Mouse (Mus musculus) lung, embryonic 14.5 days (tissue): ENCODE measurements around the gene Secisbp2. TPM values are rescaled to one million over a fixed set of nuclear protein-coding genes. Genes with fewer than 3 reads are reported as not detected.
A peak's percentile ranks its signal among the peaks of the same experiment; 100 is the strongest.

ENCODE experiments used
- ATAC-seq: fragments of 200-750 bp; cut with Nextera tagmentation; 2 replicates; pipeline ENCODE4 v1.8.0; 2017; ENCODE audit warnings: mild to moderate bottlenecking, moderate TSS enrichment, moderate library complexity; ENCODE audit not compliant: insufficient read depth
- DNase-seq: peaks from one replicate; pipeline ENCODE4 v3.0.0-alpha.2; 2015
- H3K27ac ChIP-seq: fragments of 300-500 bp; sonication (generic); 2 replicates; pipeline ENCODE4 v1.5.1; 2014; ENCODE audit warnings: low read depth, mild to moderate bottlenecking, moderate library complexity
- H3K27me3 ChIP-seq: fragments of 300-500 bp; sonication (generic); 2 replicates; pipeline ENCODE4 v1.6.1; 2014; ENCODE audit warnings: low read length, control low read depth; ENCODE audit not compliant: insufficient read depth
- H3K36me3 ChIP-seq: fragments of 300-500 bp; sonication (generic); 2 replicates; pipeline ENCODE4 v1.6.1; 2014; ENCODE audit warnings: control low read depth; ENCODE audit not compliant: insufficient read depth
- H3K4me1 ChIP-seq: fragments of 300-500 bp; sonication (generic); 2 replicates; pipeline ENCODE4 v1.6.1; 2014; ENCODE audit warnings: antibody characterized with exemption, control low read depth; ENCODE audit not compliant: insufficient read depth
- H3K4me2 ChIP-seq: fragments of 300-500 bp; sonication (generic); 2 replicates; pipeline ENCODE4 v1.6.1; 2014; ENCODE audit warnings: mild to moderate bottlenecking
- H3K4me3 ChIP-seq: fragments of 300-500 bp; sonication (generic); 2 replicates; pipeline ENCODE4 v1.5.1; 2014; ENCODE audit warnings: low read depth, low read length
- H3K9ac ChIP-seq: fragments of 300-500 bp; sonication (generic); 2 replicates; pipeline ENCODE4 v1.6.1; 2014
- H3K9me3 ChIP-seq: fragments of 300-500 bp; sonication (generic); 2 replicates; pipeline ENCODE4 v1.6.1; 2016; ENCODE audit warnings: low read depth, low read length, control low read depth
- CTCF ChIP-seq: IDR thresholded peaks from 2 replicates; pipeline ENCODE4 v1.5.1; 2016; ENCODE audit warnings: antibody characterized with exemption, low read depth
- WGBS: fragments of 180-500 bp; shearing (Covaris S2); extraction: QIAGEN DNeasy Blood & Tissue Kit; methylation state at CpG from one replicate; pipeline ENCODE4 v1.1.7; 2014; 5-methylcytosine and 5-hydroxymethylcytosine counted together
- polyA plus RNA-seq: library from polyadenylated mRNA; unstranded; fragments of >200 nt; fragmentation: Nextera tagmentation; extraction: Ambion mirVana; gene quantifications from 2 replicates; pipeline ENCODE4 v1.2.1, GENCODE M21; 2014

The Secisbp2 gene
- polyA plus RNA-seq: 26.1 and 31.3 TPM in 2 replicates

DNA sequence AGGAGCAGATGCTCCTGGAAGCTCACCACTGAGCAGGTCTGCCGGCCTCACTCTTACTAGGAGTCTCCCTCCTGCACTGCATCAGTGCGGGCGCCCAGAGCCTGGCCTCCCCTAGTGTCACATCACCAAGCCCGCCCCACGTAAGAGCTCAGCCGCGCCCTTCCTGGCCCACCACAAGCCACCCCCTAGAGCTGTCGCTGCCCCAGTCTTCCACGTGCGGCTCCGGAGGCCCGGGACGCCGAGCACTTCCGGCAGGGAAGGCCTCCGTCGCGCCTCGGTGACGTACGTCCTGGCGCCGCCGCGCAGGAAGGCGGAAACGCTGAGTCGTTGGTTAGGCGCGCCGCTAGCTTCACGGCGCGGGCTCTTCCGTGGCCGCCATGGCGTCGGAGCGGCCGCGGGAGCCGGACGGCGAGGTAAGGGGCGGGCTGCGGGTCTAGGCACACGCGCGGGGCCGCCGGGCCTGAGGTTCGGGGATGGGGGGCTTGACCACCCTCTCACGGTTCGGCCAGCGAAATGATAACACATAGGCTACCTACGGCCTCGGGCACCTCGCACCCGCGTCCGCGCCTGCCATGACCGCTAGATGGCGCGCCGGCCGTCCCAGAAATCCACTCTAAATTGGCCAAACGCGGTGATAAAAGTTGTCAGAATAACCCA is at the start of gene Secisbp2:
TSS of gene Secisbp2 (plus strand) at position 290 of the 657 bp plus-strand sequence.
- H3K9ac ChIP-seq: peak within 1 kb of the TSS; percentile 80
- peak within 1 kb of the TSS; percentile 79 for H3K27ac ChIP-seq
- DNase-seq: peak; percentile 97
- under 1% methylated on average over 69 of the region's 69 CpGs for WGBS
- peak; percentile 96 for ATAC-seq
- H3K4me3 ChIP-seq: peak within 1 kb of the TSS; percentile 72
- no peaks in the 10 kb centered on the region for H3K27me3 ChIP-seq
- peaks cover 17% of the 10 kb centered on the region for H3K4me1 ChIP-seq
- peaks cover 55% of the 10 kb centered on the region for H3K36me3 ChIP-seq
- H3K4me2 ChIP-seq: peak within 1 kb of the TSS; percentile 76
- no peaks in the 10 kb centered on the region for H3K9me3 ChIP-seq
- TF ChIP-seq CTCF: peak; percentile 92

- H3K4me1 ChIP-seq: no peaks in the 10 kb centered on the region
- H3K36me3 ChIP-seq: no peaks in the 10 kb centered on the region
- 46% methylated on average over 8 of the region's 8 CpGs for WGBS
- H3K27ac ChIP-seq: no peak overlapping the region
- no peak for DNase-seq
- peak overlapping the region; percentile 58 for H3K4me2 ChIP-seq
- TF ChIP-seq CTCF: no peak
- no peak overlapping the region for H3K4me3 ChIP-seq
- peak; percentile 12; the same call in 1 of the 2 replicates for ATAC-seq
- H3K9me3 ChIP-seq: no peaks in the 10 kb centered on the region
- no peak overlapping the region for H3K9ac ChIP-seq
- no peaks in the 10 kb centered on the region for H3K27me3 ChIP-seq
These were observed 48.7 kb upstream of the Secisbp2 start for GRCm38 (mm10) chr13:51602764-51603163.

- no peak overlapping the region for H3K9ac ChIP-seq
These were observed 48.1 kb upstream of the Secisbp2 start for GRCm38 (mm10) chr13:51603221-51603893.

DNA sequence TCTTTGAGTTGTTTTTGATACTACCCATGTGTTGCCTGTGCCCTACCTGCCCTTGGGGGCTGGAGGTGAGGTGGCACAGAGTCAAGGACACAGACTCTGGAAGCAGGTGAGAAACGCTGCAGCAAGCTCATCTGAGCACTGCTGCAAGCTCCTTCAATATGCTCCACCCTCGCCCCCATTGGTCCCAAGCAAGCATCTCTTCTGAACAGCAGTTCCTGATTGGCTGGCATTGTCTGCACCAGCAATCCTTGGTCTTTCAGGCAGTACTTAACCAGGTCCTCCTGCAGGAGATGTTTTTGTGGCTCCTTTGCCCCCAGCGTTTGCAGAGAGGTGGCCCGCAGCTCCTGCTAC is 47.6 kb upstream of the Secisbp2 start:
- H3K9me3 ChIP-seq: no peaks in the 10 kb centered on the region
- H3K36me3 ChIP-seq: no peaks in the 10 kb centered on the region
- 35% methylated on average over 4 of the region's 4 CpGs for WGBS
- ATAC-seq (peak; percentile 16; the same call in 1 of the 2 replicates), DNase-seq (no peak)
- no peaks in the 10 kb centered on the region for H3K27me3 ChIP-seq
- H3K4me1 ChIP-seq: no peaks in the 10 kb centered on the region
- H3K4me3 ChIP-seq: no peak overlapping the region
- H3K27ac ChIP-seq: no peak overlapping the region
- H3K9ac ChIP-seq: no peak overlapping the region
- no peak for TF ChIP-seq CTCF
- peak overlapping the region; percentile 58 for H3K4me2 ChIP-seq

More at GRCm38 (mm10) chr13:51603221-51603893, 48.1 kb upstream of the Secisbp2 start:
- Histone ChIP-seq H3K36me3 (no peaks in the 10 kb centered on the region), H3K4me1 (no peaks in the 10 kb centered on the region), H3K27ac (no peak overlapping the region), H3K4me3 (peak overlapping the region; percentile 25; the same call in 1 of the 2 replicates), H3K27me3 (no peaks in the 10 kb centered on the region), H3K4me2 (peak overlapping the region; percentile 58), H3K9me3 (no peaks in the 10 kb centered on the region)
- peak; percentile 93 for ATAC-seq
- no peak for TF ChIP-seq CTCF
- DNase-seq: peak; percentile 84
- 8% methylated on average over 16 of the region's 16 CpGs for WGBS

- 95% methylated on average over 7 of the region's 7 CpGs for WGBS
- H3K27me3 ChIP-seq: no peaks in the 10 kb centered on the region
- no peak overlapping the region for H3K9ac ChIP-seq
- ATAC-seq (no peak), DNase-seq (no peak)
- H3K4me2 ChIP-seq: no peak overlapping the region
- peak; percentile 18; the same call in 1 of the 2 replicates for TF ChIP-seq CTCF
- H3K4me3 ChIP-seq: no peak overlapping the region
- H3K36me3 ChIP-seq: no peaks in the 10 kb centered on the region
- H3K4me1 ChIP-seq: 0 out of 2 replicates have a peak, but pooled peaks cover 3% of the 10 kb centered on the region
- H3K27ac ChIP-seq: no peak overlapping the region
- no peaks in the 10 kb centered on the region for H3K9me3 ChIP-seq
These were observed 42.3 kb upstream of the Secisbp2 start for GRCm38 (mm10) chr13:51609231-51609630.

- TF ChIP-seq CTCF: no peak
- DNase-seq (peak; percentile 48), ATAC-seq (0 out of 2 replicates have a peak, but pooled peaks have one; percentile 24)
- Histone ChIP-seq H3K27me3 (no peaks in the 10 kb centered on the region), H3K36me3 (no peaks in the 10 kb centered on the region), H3K9ac (no peak overlapping the region), H3K9me3 (no peaks in the 10 kb centered on the region), H3K27ac (peak overlapping the region; percentile 3), H3K4me1 (0 out of 2 replicates have a peak, but pooled peaks cover 3% of the 10 kb centered on the region), H3K4me2 (peak overlapping the region; percentile 37), H3K4me3 (no peak overlapping the region)
- WGBS: 8% methylated on average over 9 of the region's 9 CpGs
These were observed 40.4 kb upstream of the Secisbp2 start for GRCm38 (mm10) chr13:51611060-51611459.

DNA sequence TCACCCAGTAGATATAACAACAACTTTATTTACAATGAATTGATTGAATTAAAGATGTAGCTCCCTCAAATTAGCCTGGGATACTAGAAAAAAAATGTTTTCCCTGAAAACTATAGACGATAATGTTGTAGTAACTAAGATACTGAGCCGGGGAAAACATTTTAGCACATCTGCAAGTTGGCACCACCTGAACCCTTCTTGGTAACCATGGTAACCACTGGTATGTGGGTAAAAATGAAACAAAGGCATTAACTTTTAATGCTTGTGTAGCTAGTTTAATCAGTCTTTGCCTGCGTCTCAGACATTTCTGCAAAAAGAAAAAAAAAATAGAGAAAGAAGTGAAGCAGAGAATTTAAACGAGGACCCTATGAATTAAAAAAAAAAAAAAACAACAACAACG is 40.0 kb upstream of the Secisbp2 start:
- peak; percentile 28 for DNase-seq
- H3K27ac ChIP-seq: no peak overlapping the region; the same call in 1 of the 2 replicates
- 0 out of 2 replicates have a peak, but pooled peaks cover 3% of the 10 kb centered on the region for H3K4me1 ChIP-seq
- peak overlapping the region; percentile 37 for H3K4me2 ChIP-seq
- no peak overlapping the region for H3K4me3 ChIP-seq
- no peaks in the 10 kb centered on the region for H3K9me3 ChIP-seq
- 41% methylated on average over 5 of the region's 5 CpGs for WGBS
- ATAC-seq: no peak
- no peaks in the 10 kb centered on the region for H3K27me3 ChIP-seq
- no peak for TF ChIP-seq CTCF
- no peaks in the 10 kb centered on the region for H3K36me3 ChIP-seq
- H3K9ac ChIP-seq: no peak overlapping the region
